In the genomic region with DNA sequence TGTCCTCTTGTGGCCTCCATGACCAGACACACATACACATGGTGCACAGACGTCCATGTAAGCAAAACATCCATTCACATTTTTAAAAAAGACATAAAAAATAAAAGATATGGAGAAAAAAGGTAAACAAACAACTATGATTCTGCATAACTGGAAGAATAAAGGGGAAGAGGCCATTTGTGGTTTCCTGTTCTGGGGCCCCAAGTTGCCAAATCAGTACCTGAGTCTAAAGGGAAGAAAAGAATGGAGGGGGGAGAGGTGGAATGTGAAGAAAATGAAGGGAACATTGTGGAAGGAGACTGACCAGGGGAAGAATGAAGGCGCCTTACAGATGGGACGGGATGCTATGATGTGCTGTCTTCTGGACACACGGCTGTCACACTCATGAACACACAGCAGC, we compare ENCODE assay signal across 18 mouse cellular contexts.
"Had no signal": no experiment of that assay in that cellular context is flagged by ENCODE, and none has a peak within 500 bp of the region (broad histone marks: within the 10 kb centered on the region; RNA-seq: fewer than 3 reads in every experiment).

No protein-coding gene starts in this region.

- ATAC-seq: midbrain, embryonic 15.5 days had no signal

- H3K4me3 ChIP-seq: layer of hippocampus, adult 2 months; liver, embryonic 13.5 days; midbrain, embryonic 12.5 days; midbrain, embryonic 15.5 days; myocyte; neural tube, embryonic 13.5 days had no signal

- H3K36me3 ChIP-seq: liver, embryonic 13.5 days; midbrain, embryonic 12.5 days; midbrain, embryonic 15.5 days; neural tube, embryonic 13.5 days had no signal

- H3K27ac ChIP-seq: kidney, postnatal 0 days; liver, embryonic 13.5 days; midbrain, embryonic 12.5 days; midbrain, embryonic 15.5 days; neural tube, embryonic 13.5 days had no signal

- DNase-seq: kidney, adult 18-20 months; kidney, adult 9 months; kidney, postnatal 25 days; layer of hippocampus, adult 9-11 months; liver, embryonic 13.5 days; lung, adult 2 months; lung, postnatal 14 days; lung, postnatal 4 days; retina, postnatal 1 day; right cerebral cortex, postnatal 25 days; thymus, adult 18-20 months; thymus, postnatal 4 days had no signal
